Mouse (Mus musculus) C2C12 (cell line): ENCODE data around the gene Sec23b. TPM values are rescaled to one million over a fixed set of nuclear protein-coding genes. Genes with fewer than 3 reads are reported as not detected.

ENCODE experiments used
- H3K27me3 ChIP-seq: one replicate; pipeline ENCODE4 v1.6.1; 2011; ENCODE audit not compliant: control insufficient read depth, insufficient read depth, insufficient read length
- H3K36me3 ChIP-seq: one replicate; pipeline ENCODE4 v1.6.1; 2011; ENCODE audit not compliant: control insufficient read depth, insufficient read depth
- H3K4me3 ChIP-seq: one replicate; pipeline ENCODE4 v1.5.1; 2011; ENCODE audit warnings: mild to moderate bottlenecking, control low read depth; ENCODE audit not compliant: poor library complexity, insufficient read depth, severe bottlenecking
- H3K79me2 ChIP-seq: one replicate; pipeline ENCODE4 v1.6.1; 2011; ENCODE audit not compliant: control insufficient read depth, insufficient read depth
- H3K79me3 ChIP-seq: one replicate; pipeline ENCODE4 v1.6.1; 2011; ENCODE audit warnings: low read depth, control low read depth
- H3ac ChIP-seq: one replicate; pipeline ENCODE3; 2011; ENCODE audit warnings: low read depth; ENCODE audit not compliant: control insufficient read depth, insufficient read length
- CEBPB ChIP-seq: IDR thresholded peaks from one replicate; pipeline ENCODE4 v1.6.1; 2011; ENCODE audit warnings: low read depth, mild to moderate bottlenecking, control low read depth, moderate library complexity
- CTCF ChIP-seq: IDR thresholded peaks from one replicate; pipeline ENCODE4 v1.5.1; 2011; ENCODE audit not compliant: control insufficient read depth, insufficient read depth, insufficient read length
- FOSL1 ChIP-seq: IDR thresholded peaks from one replicate; pipeline ENCODE4 v1.8.0; 2011; ENCODE audit warnings: mild to moderate bottlenecking, low read length; ENCODE audit not compliant: poor library complexity, insufficient read depth, severe bottlenecking
- MAX ChIP-seq: IDR thresholded peaks from one replicate; pipeline ENCODE4 v1.6.1; 2011; ENCODE audit warnings: mild to moderate bottlenecking, control low read depth
- MYOD1 ChIP-seq: IDR thresholded peaks from one replicate; pipeline ENCODE4 v1.6.1; 2011; ENCODE audit warnings: low read depth; ENCODE audit not compliant: control insufficient read depth, insufficient read length
- MYOG ChIP-seq: IDR thresholded peaks from one replicate; pipeline ENCODE4 v1.6.1; 2011; ENCODE audit not compliant: control insufficient read depth, insufficient read length; ENCODE audit errors: extremely low read depth
- USF1 ChIP-seq: IDR thresholded peaks from one replicate; pipeline ENCODE4 v1.6.1; 2011; ENCODE audit warnings: low read depth, mild to moderate bottlenecking, control low read depth, moderate library complexity
- long read RNA-seq, 2 experiments: library from polyadenylated mRNA; unstranded; transcript quantifications; one replicate each; pipeline ENCODE4 v2.0.0; 2019 to 2020
- polyA plus RNA-seq: library from polyadenylated mRNA; unstranded; fragments of >200 nt; fragmentation: generic; extraction: Trizol; gene quantifications from one replicate; pipeline ENCODE4 v1.2.1, GENCODE M21; 2012; ENCODE audit warnings: missing spikeins

Sec23b gene
- 60.4 TPM for polyA plus RNA-seq
- long read RNA-seq, experiment 1, transcript Sec23b-201 (20 exons, 2,779 nt) = major isoform, 19 of 66 reads
- long read RNA-seq, experiment 1, partial matches to known transcripts = 39 of 66 reads
- long read RNA-seq, experiment 1, other reads (novel, unspliced or antisense) = 8 of 66 reads
- long read RNA-seq, experiment 2, transcript Sec23b-201 (20 exons, 2,779 nt) = major isoform, 142 of 635 reads
- long read RNA-seq, experiment 2, partial matches to known transcripts = 26 of 635 reads
- long read RNA-seq, experiment 2, other reads (novel, unspliced or antisense) = 467 of 635 reads

- no peak for TF ChIP-seq CEBPB
- no peak for TF ChIP-seq MYOG
- no peak for TF ChIP-seq CTCF
- TF ChIP-seq FOSL1 = no peak
- no peak for TF ChIP-seq MYOD1
- no peak for TF ChIP-seq MAX
- TF ChIP-seq USF1 = no peak
- H3K27me3 ChIP-seq = no peaks in the 10 kb centered on the region
- H3K79me3 ChIP-seq = peaks cover 15% of the 10 kb centered on the region
- H3K36me3 ChIP-seq = no peaks in the 10 kb centered on the region
- H3K79me2 ChIP-seq = peaks cover 31% of the 10 kb centered on the region
- peak within 1 kb of the TSS; percentile 60 for H3ac ChIP-seq
- H3K4me3 ChIP-seq = peak within 1 kb of the TSS; percentile 90
Observed at GRCm38 (mm10) chr2:144555820-144556552, at the start of gene Sec23b. TSS of gene Sec23b (plus strand) at chr2:144556229.

- no peaks in the 10 kb centered on the region for H3K79me2 ChIP-seq
- H3K36me3 ChIP-seq = no peaks in the 10 kb centered on the region
- H3K27me3 ChIP-seq = no peaks in the 10 kb centered on the region
- no peak overlapping the region for H3K4me3 ChIP-seq
- TF ChIP-seq USF1 (no peak), CEBPB (no peak), MYOD1 (no peak), CTCF (no peak), FOSL1 (no peak), MAX (no peak), MYOG (no peak)
- H3K79me3 ChIP-seq = no peaks in the 10 kb centered on the region
- no peak overlapping the region for H3ac ChIP-seq
Observed at GRCm38 (mm10) chr2:144514619-144515018, 41.4 kb upstream of the Sec23b start.

- Histone ChIP-seq H3K27me3 (no peaks in the 10 kb centered on the region), H3ac (no peak overlapping the region), H3K79me2 (no peaks in the 10 kb centered on the region), H3K4me3 (no peak overlapping the region), H3K36me3 (no peaks in the 10 kb centered on the region), H3K79me3 (no peaks in the 10 kb centered on the region)
- TF ChIP-seq MAX = no peak
- no peak for TF ChIP-seq CEBPB
- TF ChIP-seq MYOD1 = no peak
- TF ChIP-seq CTCF = no peak
- TF ChIP-seq FOSL1 = no peak
- TF ChIP-seq USF1 = no peak
- TF ChIP-seq MYOG = no peak
Observed at GRCm38 (mm10) chr2:144519772-144520171, 36.3 kb upstream of the Sec23b start.

GRCm38 (mm10) chr2:144525856-144526255 is 30.2 kb upstream of the Sec23b start:
- no peak for TF ChIP-seq MYOG
- TF ChIP-seq CEBPB = no peak
- H3ac ChIP-seq = no peak overlapping the region
- peaks cover 14% of the 10 kb centered on the region for H3K36me3 ChIP-seq
- peaks cover 18% of the 10 kb centered on the region for H3K79me3 ChIP-seq
- peaks cover 32% of the 10 kb centered on the region for H3K79me2 ChIP-seq
- no peak overlapping the region for H3K4me3 ChIP-seq
- no peaks in the 10 kb centered on the region for H3K27me3 ChIP-seq

- Histone ChIP-seq H3K27me3 (no peaks in the 10 kb centered on the region), H3K36me3 (peaks cover 26% of the 10 kb centered on the region), H3ac (peak within 1 kb of the TSS; percentile 87), H3K79me3 (peaks cover 23% of the 10 kb centered on the region), H3K79me2 (peaks cover 32% of the 10 kb centered on the region), H3K4me3 (peak within 1 kb of the TSS; percentile 98)
- peak; percentile 100 for TF ChIP-seq MAX
- TF ChIP-seq FOSL1 = no peak
Observed at GRCm38 (mm10) chr2:144526981-144527820, 28.8 kb upstream of the Sec23b start, which contains the start of the genes Dzank1 and Polr3f. TSS of gene Dzank1 (minus strand) at chr2:144527414. TSS of gene Polr3f (plus strand) at chr2:144527718.
